Mouse (Mus musculus) gastrocnemius, adult 2 months (tissue): ENCODE measurements around the gene Med15. TPM values are rescaled to one million over a fixed set of nuclear protein-coding genes. Genes with fewer than 3 reads are reported as not detected.

Experiments used
- DNase-seq: peaks from one replicate; pipeline ENCODE4 v3.0.0; 2022
- H3K27ac ChIP-seq: fragments of 200-600 bp; 2 replicates; pipeline ENCODE4 v1.8.1; 2022; ENCODE audit warnings: mild to moderate bottlenecking
- H3K4me3 ChIP-seq: fragments of 200-600 bp; 2 replicates; pipeline ENCODE4 v1.8.1; 2022; ENCODE audit warnings: mild to moderate bottlenecking, moderate library complexity
- CTCF ChIP-seq: fragments of 200-600 bp; IDR thresholded peaks from 2 replicates; pipeline ENCODE4 v1.8.1; 2022; ENCODE audit warnings: antibody characterized with exemption, mild to moderate bottlenecking, moderate library complexity
- intact Hi-C: fragments of 180-260 bp; cut with DNase I; formaldehyde crosslinking; loops from one replicate; pipeline ENCODE4 v1.15.1; 2025
- total RNA-seq, 2 experiments: library from RNA; stranded (reverse); gene quantifications; 2 replicates each; pipeline ENCODE4 v1.2.3; 2021

The Med15 gene
- total RNA-seq, 2 experiments from 2014 or later: 20.2 to 20.5 TPM

- intact Hi-C loops: loop anchor here (5.0 kb wide), 1 partner anchor 77 kb away; the partner anchor contains the start of gene Ccdc74a
- DNase-seq: no peak
- Histone ChIP-seq H3K27ac (no peak overlapping the region), H3K4me3 (no peak overlapping the region)
- TF ChIP-seq CTCF: no peak
These were observed 8.2 kb downstream of the Med15 start for GRCm38 (mm10) chr16:17724448-17724847.

GRCm38 (mm10) chr16:17723325-17723626 is 9.4 kb downstream of the Med15 start:
- DNase-seq: no peak
- peak overlapping the region; percentile 94 for H3K27ac ChIP-seq
- intact Hi-C loops: loop anchor here (5.0 kb wide), 1 partner anchor 76 kb away; the partner anchor contains the start of gene Ccdc74a
- TF ChIP-seq CTCF: no peak
- peak overlapping the region; percentile 79 for H3K4me3 ChIP-seq

- peak; percentile 93 for DNase-seq
- peak overlapping the region; percentile 79 for H3K4me3 ChIP-seq
- intact Hi-C loops: loop anchor here (5.0 kb wide), 1 partner anchor 75 kb away; the partner anchor contains the start of gene Ccdc74a
- peak overlapping the region; percentile 94 for H3K27ac ChIP-seq
- TF ChIP-seq CTCF: peak; percentile 48
These were observed 10.0 kb downstream of the Med15 start for GRCm38 (mm10) chr16:17722461-17723324.

GRCm38 (mm10) chr16:17721822-17722460 is 10.8 kb downstream of the Med15 start:
- intact Hi-C loops: loop anchor here (5.0 kb wide), 1 partner anchor 75 kb away; the partner anchor contains the start of gene Ccdc74a
- DNase-seq: no peak
- H3K4me3 ChIP-seq: peak overlapping the region; percentile 79
- no peak for TF ChIP-seq CTCF
- H3K27ac ChIP-seq: peak overlapping the region; percentile 94

- intact Hi-C loops: loop anchor here (5.0 kb wide), 1 partner anchor 74 kb away; the partner anchor contains the start of gene Ccdc74a
- H3K27ac ChIP-seq: peak overlapping the region; percentile 94; the same call in 1 of the 2 replicates
- no peak for TF ChIP-seq CTCF
- H3K4me3 ChIP-seq: peak overlapping the region; percentile 79
- no peak for DNase-seq
These were observed 11.4 kb downstream of the Med15 start for GRCm38 (mm10) chr16:17721114-17721808.

GRCm38 (mm10) chr16:17717791-17718190 is 14.9 kb downstream of the Med15 start:
- intact Hi-C loops: no loop called here
- Histone ChIP-seq H3K27ac (no peak overlapping the region), H3K4me3 (no peak overlapping the region)
- no peak for TF ChIP-seq CTCF
- DNase-seq: no peak

- H3K4me3 ChIP-seq: no peak overlapping the region
- no peak for TF ChIP-seq CTCF
- no peak for DNase-seq
- H3K27ac ChIP-seq: peak overlapping the region; percentile 24; the same call in 1 of the 2 replicates
- intact Hi-C loops: no loop called here
These were observed 25.1 kb downstream of the Med15 start for GRCm38 (mm10) chr16:17707541-17707940.

GRCm38 (mm10) chr16:17701043-17701405 is 31.7 kb downstream of the Med15 start:
- DNase-seq: no peak
- H3K27ac ChIP-seq: no peak overlapping the region
- TF ChIP-seq CTCF: no peak
- H3K4me3 ChIP-seq: no peak overlapping the region
- intact Hi-C loops: no loop called here

- DNase-seq: no peak
- Histone ChIP-seq H3K4me3 (no peak overlapping the region), H3K27ac (no peak overlapping the region)
- intact Hi-C loops: no loop called here
- TF ChIP-seq CTCF: no peak
These were observed 32.2 kb downstream of the Med15 start for GRCm38 (mm10) chr16:17700386-17701042.

GRCm38 (mm10) chr16:17694860-17695259 is 37.8 kb downstream of the Med15 start:
- Histone ChIP-seq H3K4me3 (no peak overlapping the region), H3K27ac (no peak overlapping the region)
- no peak for TF ChIP-seq CTCF
- no peak for DNase-seq
- intact Hi-C loops: no loop called here

GRCm38 (mm10) chr16:17669886-17670285 is 62.8 kb downstream of the Med15 start:
- TF ChIP-seq CTCF: no peak
- Histone ChIP-seq H3K27ac (no peak overlapping the region), H3K4me3 (no peak overlapping the region)
- intact Hi-C loops: no loop called here
- DNase-seq: no peak

GRCm38 (mm10) chr16:17665568-17665967 is 67.1 kb downstream of the Med15 start:
- Histone ChIP-seq H3K4me3 (no peak overlapping the region), H3K27ac (no peak overlapping the region)
- intact Hi-C loops: no loop called here
- TF ChIP-seq CTCF: no peak
- DNase-seq: no peak
